Mouse (Mus musculus): ENCODE results near the gene Smim6.

- no peak for TF ChIP-seq MEF2A (IDR thresholded peaks at IDR 0.05; ENCODE audit: extremely low read depth, insufficient replicate concordance, low read depth, low read length, poor library complexity, severe bottlenecking)
- no peak for TF ChIP-seq CTCF (IDR thresholded peaks at IDR 0.05 in 2 of 3, conservative IDR thresholded peaks at IDR 0.05 in 1 of 3; ENCODE audit: control insufficient read depth in 1 of 3, insufficient read depth in 1 of 3, low read depth in 2 of 3, low read length in 3 of 3, poor library complexity in 1 of 3, severe bottlenecking in 1 of 3)
Observed at GRCm38 (mm10) chr11:115872437-115872836, 39.4 kb upstream of the Smim6 start.

Measured in MEL (cell line).